Mouse (Mus musculus): ENCODE measurements around the gene Tmem79.
"Not testable (repeated sequence)": the region's sequence is repeated elsewhere in the genome, so short reads cannot be mapped to it uniquely, and the experiment has no call there.

DNA sequence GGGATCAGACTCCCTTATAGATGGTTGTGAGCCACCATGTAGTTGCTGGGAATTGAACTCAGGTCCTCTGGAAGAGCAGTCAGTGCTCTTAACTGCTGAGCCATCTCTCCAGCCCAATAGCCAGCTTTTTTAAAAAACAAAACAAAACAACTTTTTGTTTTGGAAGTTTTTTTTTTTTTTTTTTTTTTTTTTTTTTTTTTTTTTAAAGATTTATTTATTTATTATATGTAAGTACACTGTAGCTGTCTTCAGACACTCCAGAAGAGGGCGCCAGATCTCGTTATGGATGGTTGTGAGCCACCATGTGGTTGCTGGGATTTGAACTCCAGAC lies 50.4 kb downstream of the Tmem79 start:
- not testable (repeated sequence) for TF ChIP-seq JUN (IDR thresholded peaks at IDR 0.05; ENCODE audit: insufficient read depth, low read depth, low read length); ZKSCAN1 (IDR thresholded peaks at IDR 0.05; ENCODE audit: borderline replicate concordance, low read depth, low read length); SMC3 (IDR thresholded peaks at IDR 0.05; ENCODE audit: low read depth, low read length); EP300 (IDR thresholded peaks at IDR 0.05; ENCODE audit: low read length); CTCF (conservative IDR thresholded peaks at IDR 0.05 in 1 of 2, IDR thresholded peaks at IDR 0.05 in 1 of 2; ENCODE audit: low read depth in 2 of 2, low read length in 2 of 2); KAT2A (IDR thresholded peaks at IDR 0.05; ENCODE audit: insufficient replicate concordance, low read length); MAZ (IDR thresholded peaks at IDR 0.05; ENCODE audit: low read depth, low read length); GABPA (IDR thresholded peaks at IDR 0.05; ENCODE audit: insufficient replicate concordance, low read depth, low read length); PAX5 (IDR thresholded peaks at IDR 0.05; ENCODE audit: low read length); CHD1 (IDR thresholded peaks at IDR 0.05; ENCODE audit: low read depth, low read length)

All from CH12.LX (cell line).